Mouse (Mus musculus) ES-E14 (cell line): Measurements from ENCODE around the gene Zpbp.

Experiments used
- CHD2 ChIP-seq: IDR thresholded peaks from 2 replicates; pipeline ENCODE4 v1.6.1; 2014; ENCODE audit warnings: mild to moderate bottlenecking, low read depth, low read length, inconsistent platforms
- HCFC1 ChIP-seq: IDR thresholded peaks from 2 replicates; pipeline ENCODE4 v1.6.1; 2012; ENCODE audit warnings: low read length, inconsistent platforms, borderline replicate concordance; ENCODE audit not compliant: insufficient read depth
- MAFK ChIP-seq: IDR thresholded peaks from 2 replicates; pipeline ENCODE4 v1.6.1; 2014; ENCODE audit warnings: mild to moderate bottlenecking, low read depth, low read length, inconsistent platforms; ENCODE audit not compliant: insufficient read depth
- ZC3H11A ChIP-seq: IDR thresholded peaks from 2 replicates; pipeline ENCODE4 v1.6.1; 2012; ENCODE audit warnings: low read depth, mild to moderate bottlenecking, inconsistent platforms, low read length, borderline replicate concordance
- ZNF384 ChIP-seq: IDR thresholded peaks from 2 replicates; pipeline ENCODE4 v1.6.1; 2012; ENCODE audit warnings: low read depth, low read length, inconsistent platforms

DNA sequence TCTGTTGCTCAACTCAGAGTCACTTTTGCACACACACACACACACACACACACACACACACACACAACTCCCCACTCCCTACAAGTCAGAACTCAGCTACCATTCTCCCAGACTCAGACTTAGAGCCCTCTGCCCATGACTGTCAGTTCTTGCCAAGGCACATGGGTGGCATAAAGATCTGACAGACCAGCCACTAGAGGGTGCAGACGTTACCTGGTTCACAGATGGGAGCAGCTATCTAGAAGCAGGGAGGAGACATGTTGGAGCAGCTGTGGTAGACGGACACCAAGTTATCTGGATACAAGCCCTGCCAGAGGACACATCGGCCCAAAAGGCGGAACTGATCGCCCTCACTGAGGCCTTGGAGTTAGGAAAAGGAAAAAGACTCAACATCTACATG lies 67.5 kb downstream of the Zpbp start:
- TF ChIP-seq ZC3H11A (no peak), CHD2 (no peak), MAFK (no peak), HCFC1 (no peak), ZNF384 (no peak)
